Mouse (Mus musculus) kidney, postnatal 4 days (tissue): ENCODE measurements at regions not wholly inside any gene's neighbourhood (a gene's known extent, or its start where the extent isn't known, plus 50 kb on each side); places are given as distances from the start of the nearest gene placed in this dataset.

Source experiments
- DNase-seq, 2 experiments: peaks; one replicate each; pipeline ENCODE4 v3.0.0; 2021; ENCODE audit warnings: mixed read lengths in 2 of 2

GRCm38 (mm10) chr1:185519811-185520210, 65.2 kb downstream of the Slc30a10 start:
- DNase-seq, result no peak

DNA sequence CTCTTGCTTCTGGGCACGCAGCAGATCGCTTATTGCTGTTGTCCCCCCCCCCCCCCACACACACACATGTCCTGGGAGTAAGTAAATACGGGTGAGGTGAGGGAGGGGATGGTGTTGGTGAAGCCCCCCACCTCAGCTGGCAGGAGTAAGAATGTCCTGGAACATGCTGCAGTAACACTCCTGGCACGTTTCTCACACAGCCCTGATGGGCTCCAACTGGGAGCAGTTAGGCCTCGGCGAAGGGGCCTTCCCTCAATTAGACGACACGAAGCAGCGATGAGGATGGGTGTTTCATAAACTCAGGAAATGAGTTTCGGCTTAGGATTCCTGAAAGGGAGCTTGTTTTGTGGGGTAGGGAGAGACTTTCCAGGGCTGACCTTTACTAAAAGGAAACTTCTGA, 69.4 kb downstream of the Slc30a10 start:
- DNase-seq, result no peak

GRCm38 (mm10) chr1:185533471-185533870, 78.8 kb downstream of the Slc30a10 start:
- no peak for DNase-seq

DNA sequence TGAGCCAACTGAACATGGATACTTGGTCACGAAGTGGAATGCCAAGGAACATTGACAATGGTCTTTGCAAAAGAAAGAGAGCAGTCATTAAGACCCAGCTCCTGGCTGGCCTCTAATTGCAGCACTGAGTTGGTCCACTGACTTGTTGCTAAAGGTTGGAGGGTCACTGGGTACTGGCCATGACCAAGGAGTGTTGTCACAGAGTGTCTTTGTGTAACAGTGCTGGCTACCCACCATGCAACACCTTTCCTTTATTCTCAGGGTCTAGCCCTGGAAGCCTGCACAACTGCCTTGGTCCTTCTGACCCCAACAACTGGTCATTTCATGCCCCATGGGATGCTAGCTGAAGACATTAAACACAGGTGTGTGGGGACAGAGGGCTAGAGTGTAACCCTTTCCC, 79.5 kb downstream of the Slc30a10 start:
- no peak for DNase-seq

- DNase-seq, result no peak
Measured at GRCm38 (mm10) chr1:185535321-185535720, 80.7 kb downstream of the Slc30a10 start.

- DNase-seq, result no peak
Measured at GRCm38 (mm10) chr1:185537236-185537635, 82.6 kb downstream of the Slc30a10 start.

- no peak for DNase-seq
Measured at GRCm38 (mm10) chr1:185539458-185539857, 84.8 kb downstream of the Slc30a10 start.

DNA sequence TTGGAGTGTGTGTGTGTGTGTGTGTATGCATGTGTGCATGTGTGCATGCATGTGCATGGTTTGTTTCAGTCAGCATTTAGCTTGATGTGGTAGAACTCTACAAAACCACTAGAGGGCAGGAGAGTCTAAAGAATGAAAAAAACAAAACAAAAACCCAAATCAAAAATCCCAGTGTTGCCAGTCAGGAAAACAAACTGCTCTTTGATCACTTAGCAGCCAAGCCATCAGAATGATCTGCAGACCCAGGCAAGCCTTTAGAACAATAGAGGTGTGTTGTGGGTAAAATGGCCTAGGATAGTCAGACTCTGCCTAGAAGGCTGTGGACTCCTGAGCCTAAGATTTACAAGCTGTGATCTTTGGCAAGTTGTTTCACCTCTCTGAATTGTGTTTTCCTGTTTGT, 91.7 kb downstream of the Slc30a10 start:
- DNase-seq, result peak; percentile 10 to 23

DNA sequence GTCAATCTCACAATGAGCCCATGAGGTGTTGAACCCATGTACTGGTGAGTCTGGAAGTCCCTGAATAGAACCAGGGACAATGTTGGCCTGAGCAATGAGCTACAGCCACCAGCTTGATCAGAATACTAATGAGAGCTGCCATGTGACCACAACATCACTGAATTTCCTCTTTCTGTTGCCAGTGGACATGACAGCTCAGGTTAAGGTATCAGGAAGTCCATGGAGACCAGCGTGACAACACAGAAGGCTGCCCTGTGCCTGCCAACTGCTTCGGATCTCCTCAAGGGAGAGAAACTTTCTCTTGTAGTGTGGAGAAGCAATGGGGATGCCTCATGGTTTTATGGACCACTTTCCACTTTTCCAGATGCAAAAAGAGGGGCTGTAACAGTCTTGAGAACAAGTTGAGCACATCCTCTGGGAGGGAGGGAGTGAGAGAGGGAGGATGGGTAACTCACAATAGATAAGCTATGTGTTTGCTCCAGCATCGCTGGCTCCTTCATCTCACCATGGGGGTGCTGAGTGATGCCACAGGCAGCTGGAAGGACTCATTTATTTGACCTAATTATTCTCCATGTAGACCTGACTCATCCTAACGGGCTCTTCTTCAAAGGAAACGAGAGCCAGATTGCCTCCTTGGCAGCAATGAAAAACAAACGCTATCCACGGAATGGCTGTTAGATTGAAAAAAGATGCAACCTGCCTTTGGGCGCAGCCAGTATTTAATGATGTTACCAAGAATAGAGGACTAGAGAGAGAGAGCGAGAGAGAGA, 118.3 kb downstream of the Slc30a10 start:
- no peak for DNase-seq

DNA sequence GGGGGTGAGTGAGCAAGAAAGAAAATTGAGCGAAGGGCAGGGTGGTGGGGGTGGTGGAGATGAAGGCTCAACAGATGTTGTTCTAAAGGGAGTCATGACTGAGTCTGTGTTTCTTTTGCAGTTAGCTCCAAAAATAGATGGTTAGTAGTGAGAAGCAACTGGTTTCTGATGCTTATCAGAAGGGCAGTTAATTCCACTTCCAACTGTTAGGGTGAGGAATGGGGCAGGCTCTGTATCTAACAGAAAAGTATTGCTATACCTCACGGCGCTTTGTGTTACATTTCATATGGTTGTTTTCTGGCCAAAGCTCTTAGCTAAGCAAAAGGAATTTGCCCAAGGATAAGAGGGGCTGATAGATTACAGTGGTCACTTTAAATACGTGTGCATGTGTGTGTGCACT, 120.3 kb downstream of the Slc30a10 start:
- DNase-seq, result peak in 1 of 2 experiments; percentile 26

- no peak for DNase-seq
Measured at GRCm38 (mm10) chr1:185579824-185580223, 125.2 kb downstream of the Slc30a10 start.

DNA sequence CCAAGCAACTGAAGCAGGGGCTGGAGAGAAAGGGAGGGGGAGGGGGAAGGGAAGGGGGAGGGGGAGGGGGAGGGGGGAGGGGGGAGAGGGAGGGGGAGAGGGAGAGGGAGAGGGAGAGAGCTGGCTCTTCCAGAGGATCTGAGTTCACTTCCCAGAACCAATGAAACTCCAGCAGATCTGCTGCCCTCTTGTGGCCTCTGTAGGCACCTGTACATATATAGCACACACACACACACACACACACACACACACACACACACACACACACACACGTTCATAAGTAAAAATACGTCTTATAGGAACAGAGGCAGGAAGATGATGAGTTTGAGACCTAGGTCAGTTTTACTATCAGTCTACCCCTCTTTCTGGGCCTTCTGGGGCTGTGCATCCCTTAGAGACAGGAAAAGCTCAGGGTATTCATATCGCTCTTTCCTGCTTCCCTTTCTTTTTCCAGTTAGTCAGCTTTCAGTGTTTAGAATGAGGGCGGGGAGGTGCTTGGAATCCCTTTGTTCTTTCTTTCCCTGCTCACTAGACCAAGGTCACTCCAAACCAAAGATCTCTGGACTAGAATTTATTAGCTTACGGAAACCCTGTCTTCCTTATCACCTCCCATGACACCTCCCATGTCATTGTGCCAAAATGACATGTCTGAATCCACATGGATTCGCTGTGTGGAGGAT, 130.7 kb downstream of the Slc30a10 start:
- no peak for DNase-seq

GRCm38 (mm10) chr1:185587671-185588347, 133.2 kb downstream of the Slc30a10 start:
- DNase-seq, result peak; percentile 8 to 27

DNA sequence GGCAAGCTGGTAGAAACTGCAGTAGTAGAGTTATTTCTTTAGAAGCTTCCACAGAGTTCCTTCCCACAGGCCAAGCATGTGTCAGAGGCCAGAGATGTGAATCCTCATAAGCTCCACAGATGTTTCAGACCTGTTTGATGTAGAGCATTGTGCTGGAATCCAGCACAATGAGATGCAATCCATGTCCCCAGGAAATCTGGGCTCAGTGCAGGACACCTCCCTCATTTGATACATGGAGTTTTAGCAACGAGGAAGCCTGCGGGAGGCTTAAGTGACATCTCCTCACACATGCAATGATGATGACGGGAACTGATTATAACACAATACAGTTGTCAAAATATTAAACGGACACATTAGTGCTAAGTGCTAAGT, 133.7 kb downstream of the Slc30a10 start:
- no peak for DNase-seq

DNA sequence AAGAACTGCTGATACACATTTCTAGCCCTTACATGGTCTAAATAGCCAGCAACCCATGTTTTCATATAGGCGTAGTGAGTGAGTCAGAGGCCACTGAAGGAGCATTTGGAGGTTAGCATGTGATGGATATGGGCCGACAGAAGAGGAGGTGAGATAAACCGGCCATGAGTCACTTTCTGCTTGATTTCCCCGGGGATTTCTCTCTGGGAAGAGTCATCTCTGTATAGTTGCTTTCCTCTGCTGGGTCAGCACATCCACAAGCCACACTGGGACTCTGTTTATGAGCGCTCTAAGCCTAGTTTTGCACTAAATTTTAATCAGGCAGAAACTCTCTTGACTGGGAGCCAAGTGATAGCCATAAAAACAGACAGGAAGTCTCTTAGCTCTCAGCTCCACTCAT, 142.2 kb downstream of the Slc30a10 start:
- DNase-seq, result no peak

DNA sequence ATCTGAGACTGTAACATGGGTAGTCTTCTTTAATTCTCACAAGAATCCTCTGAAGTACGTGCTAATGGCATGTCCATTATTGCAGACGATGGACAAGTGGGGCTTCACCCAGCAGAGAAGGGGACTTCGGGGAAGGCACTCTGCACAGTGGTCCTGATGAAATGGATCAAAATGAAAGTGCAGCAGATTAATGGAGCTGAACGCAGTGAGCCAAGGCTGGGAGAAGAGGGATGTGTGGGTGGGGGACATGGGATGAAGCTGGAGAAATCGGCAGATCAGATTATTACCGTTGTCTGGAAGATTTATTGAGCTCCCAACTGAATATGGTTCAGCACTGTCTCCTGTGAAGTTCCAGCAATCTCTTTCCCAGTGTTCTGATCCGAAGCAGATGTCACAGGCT, 143.9 kb downstream of the Slc30a10 start:
- no peak for DNase-seq

DNA sequence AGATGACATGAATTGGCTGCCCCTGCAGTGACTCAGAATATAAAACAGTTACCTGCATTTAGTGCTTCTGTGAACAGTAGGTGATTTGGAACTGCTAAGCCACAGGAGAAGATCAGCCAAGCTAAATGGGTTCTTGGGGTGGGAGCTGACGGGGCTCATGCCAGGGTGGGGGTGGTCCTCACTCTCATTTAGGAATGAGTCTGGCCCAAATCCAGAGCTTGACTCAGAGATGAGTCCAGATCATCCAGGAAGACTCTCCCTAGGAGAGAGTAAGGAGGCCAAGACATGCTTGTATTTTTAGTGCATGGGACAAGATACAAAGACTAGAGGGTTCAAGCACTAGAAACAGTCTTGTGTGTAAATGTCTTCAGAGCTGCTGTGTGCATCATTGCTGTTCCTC, 146.5 kb downstream of the Slc30a10 start:
- no peak for DNase-seq

GRCm38 (mm10) chr1:185605996-185606395, 151.3 kb downstream of the Slc30a10 start:
- no peak for DNase-seq

- DNase-seq, result no peak
Measured at GRCm38 (mm10) chr1:185607611-185608010, 153.0 kb downstream of the Slc30a10 start.

DNA sequence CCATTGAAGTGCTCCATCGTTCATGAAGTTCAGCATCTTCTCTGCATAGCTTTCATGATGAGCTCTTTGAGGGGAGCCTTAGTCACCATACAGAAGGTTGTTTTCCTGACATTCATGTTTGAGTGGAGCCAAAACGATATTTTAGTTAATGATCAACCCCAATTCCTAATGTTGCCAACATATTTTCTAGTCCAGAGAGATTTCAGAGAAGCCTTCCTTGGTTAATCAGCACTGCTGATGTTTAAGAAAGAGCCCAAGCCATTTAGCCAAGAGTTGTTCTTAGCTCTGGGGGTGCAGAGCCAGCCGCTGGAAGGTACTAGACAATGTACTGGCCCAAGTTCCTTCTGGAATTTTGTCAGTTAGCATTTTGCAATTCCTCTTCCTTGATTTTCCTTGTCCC, 153.8 kb downstream of the Slc30a10 start:
- DNase-seq, result no peak

- DNase-seq, result peak; percentile 20 to 24
Measured at GRCm38 (mm10) chr1:185610586-185610985, 155.9 kb downstream of the Slc30a10 start.

DNA sequence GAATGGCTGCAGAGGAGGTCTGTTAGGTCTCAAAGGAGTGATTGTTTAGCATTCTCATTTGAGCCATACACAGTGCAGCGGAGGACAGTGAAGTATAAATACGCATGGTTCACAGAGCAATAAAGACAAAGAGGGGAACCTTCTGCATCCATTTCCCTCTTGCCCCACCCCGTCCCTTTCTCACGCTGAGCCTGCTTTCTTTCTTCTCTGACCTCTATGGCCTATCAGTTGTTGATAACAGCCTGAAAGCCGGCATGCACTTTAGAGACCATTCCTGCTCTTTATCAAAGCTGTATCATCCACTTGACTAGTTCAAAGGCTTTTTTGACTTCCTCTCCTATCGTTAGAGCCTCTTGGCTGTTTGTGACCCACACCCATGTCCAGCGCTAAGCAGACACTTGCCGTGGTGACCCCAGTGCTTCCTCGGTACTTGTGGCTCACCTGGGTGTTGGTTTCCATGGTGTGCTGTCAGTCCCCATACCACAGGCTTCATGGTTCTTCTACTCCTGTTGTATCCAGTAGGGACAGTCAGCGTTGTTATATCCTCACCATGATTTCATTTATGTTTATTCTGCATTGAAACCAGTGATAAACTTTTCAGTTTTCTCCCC, 161.3 kb downstream of the Slc30a10 start:
- no peak for DNase-seq

DNA sequence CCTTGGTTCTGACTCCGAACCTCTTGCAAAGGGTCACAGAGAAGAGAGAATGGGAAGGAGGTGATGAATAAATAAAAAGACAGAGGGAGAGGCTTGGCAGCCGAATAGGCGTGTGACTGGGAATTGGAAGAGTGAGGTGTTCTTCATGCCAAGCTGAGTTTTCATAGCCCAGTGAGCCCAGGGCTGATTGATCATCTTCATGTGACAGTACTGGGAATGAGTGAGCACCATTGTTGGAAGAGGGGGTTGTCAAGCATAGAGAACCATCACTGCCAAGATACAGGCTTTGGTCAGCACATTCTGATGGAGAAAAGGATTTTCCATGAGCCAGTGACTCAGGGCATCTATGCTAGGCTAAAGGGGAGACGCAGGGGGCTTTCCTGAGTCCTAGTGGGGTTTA, 163.0 kb downstream of the Slc30a10 start:
- no peak for DNase-seq

DNA sequence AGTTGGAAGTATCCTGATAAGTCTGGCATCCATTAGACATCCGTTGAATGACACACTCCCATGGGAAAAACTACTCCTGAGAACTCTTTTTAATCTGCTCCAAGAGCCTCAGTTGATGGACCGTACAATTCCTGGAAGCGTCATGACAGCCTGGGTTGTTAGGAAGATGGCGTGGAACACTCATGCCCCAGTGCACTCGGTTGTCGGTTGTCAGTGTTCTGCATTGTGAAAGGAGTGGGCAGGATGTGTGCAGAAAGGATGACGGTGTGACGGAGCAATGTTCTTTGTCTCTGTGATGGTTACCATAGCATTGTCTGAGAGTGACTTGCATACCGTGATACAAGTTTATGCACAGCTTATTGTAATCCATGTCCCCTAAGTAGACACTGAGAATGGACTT, 164.4 kb downstream of the Slc30a10 start:
- no peak for DNase-seq
